Mouse (Mus musculus): Measurements from ENCODE around the gene Dpp6. TPM values are rescaled to one million over a fixed set of nuclear protein-coding genes. Genes with fewer than 3 reads are reported as not detected.

Gene Dpp6
- not detected in 4 replicates for total RNA-seq (2023; ENCODE audit: inconsistent age)

GRCm38 (mm10) chr5:26816975-26817941 lies at the start of gene Dpp6:
Gene Dpp6, plus strand, starts transcription at chr5:26817203.

DNA sequence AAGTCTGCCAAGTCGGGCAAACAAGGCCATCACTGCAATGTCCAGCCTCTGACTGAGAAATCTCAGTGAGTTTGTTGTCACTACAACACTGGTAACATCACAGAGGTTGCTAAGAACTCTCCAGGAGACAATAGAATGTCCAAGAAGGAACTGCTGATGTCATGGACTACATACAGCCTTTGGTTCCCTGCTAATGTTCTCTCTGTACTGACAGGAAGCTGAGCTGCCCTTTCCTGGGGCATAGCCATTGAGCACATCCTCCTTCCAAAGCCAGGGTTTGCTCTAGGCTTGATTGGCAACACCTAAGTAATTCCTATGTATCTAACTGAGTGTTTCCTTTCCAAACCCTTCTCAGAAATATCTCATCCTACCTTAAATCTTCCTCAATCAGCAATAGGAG lies 684.3 kb downstream of the Dpp6 start, which contains the start of gene Speer4b:
TSS of gene Speer4b (minus strand) at position 101 of the 400 bp plus-strand sequence.

All from B cell, adult (primary cell).